Mouse (Mus musculus): ENCODE data around the gene Pcdh19. TPM values are rescaled to one million over a fixed set of nuclear protein-coding genes. Genes with fewer than 3 reads are reported as not detected.

The Pcdh19 gene
- polyA plus RNA-seq, 1 experiment from 2014 or later, result 14.9 TPM

DNA sequence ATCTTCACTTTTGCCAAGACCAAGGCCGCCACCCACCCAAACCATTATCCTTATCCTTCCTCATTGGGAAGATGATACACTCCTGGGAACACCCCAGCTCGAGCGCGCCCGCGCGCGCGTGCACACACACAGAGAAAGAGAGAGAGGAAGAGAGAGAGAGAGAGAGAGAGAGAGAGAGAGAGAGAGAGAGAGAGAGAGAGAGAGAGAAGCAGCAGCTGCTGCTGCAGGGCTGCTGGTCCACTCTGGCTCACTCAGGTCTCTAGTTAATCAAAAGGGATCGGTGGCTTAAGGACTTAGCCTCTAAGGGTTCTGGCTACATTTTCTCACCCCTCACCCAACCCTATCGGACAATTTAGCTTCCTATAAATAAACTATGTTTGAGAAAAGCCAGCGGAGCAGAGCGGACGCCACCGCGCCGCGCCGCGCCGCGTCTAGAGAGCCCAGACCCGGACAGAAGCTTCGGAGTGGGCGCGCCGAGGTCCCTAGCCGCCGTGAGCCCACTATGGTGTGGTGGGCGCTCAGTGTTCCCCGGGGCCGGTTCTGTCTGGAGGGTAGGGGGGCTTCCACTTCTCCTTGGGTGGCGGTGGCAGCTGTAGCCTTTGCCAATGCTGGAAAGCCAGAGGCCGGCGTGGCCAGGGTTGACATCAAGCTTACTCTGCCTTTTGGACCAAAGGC is 926 bp upstream of the Pcdh19 start:
- H3K27me3 ChIP-seq, result no peaks in the 10 kb centered on the region
- peak overlapping the region; percentile 87 for H3K27ac ChIP-seq (replicated peaks)
- peak overlapping the region; percentile 59 for H3K9ac ChIP-seq (replicated peaks)
- peak overlapping the region; percentile 81 for H3K4me2 ChIP-seq (replicated peaks)
- ATAC-seq (replicated peaks), result 0 out of 2 replicates have a peak, but pooled peaks have one; percentile 4
- no peaks in the 10 kb centered on the region for H3K36me3 ChIP-seq
- no peaks in the 10 kb centered on the region for H3K9me3 ChIP-seq
- H3K4me3 ChIP-seq, result peak overlapping the region; percentile 65
- 27% methylated on average over 35 of the region's 35 CpGs for WGBS
- peaks cover 19% of the 10 kb centered on the region; the same call in 1 of the 2 replicates for H3K4me1 ChIP-seq

DNA sequence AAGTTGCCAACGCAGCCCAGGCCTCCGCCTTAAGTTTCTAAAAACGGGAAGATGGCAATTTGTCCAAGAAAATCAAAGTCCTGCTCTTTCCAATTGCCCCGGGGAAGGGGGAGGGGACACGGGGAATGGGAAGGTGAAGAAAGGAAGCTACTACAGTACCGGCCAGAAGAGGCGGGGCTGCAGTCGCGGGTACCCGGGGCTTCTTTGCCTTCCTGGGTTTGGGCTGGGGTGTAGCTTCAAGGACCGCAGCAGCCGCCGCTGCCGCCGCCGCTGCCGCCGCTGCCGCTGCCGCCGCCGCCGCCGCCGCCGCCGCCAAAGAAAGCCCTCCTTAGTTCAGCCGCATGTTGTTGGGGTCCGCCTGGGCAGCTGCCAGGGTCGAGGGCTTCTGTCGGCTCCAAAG is 631 bp downstream of the Pcdh19 start:
- Histone ChIP-seq H3K4me1 (peaks cover 19% of the 10 kb centered on the region; the same call in 1 of the 2 replicates), H3K4me2 (replicated peaks) (peak overlapping the region; percentile 81), H3K27ac (replicated peaks) (peak overlapping the region; percentile 87), H3K36me3 (no peaks in the 10 kb centered on the region), H3K4me3 (peak overlapping the region; percentile 65), H3K9ac (replicated peaks) (peak overlapping the region; percentile 54), H3K9me3 (no peaks in the 10 kb centered on the region), H3K27me3 (no peaks in the 10 kb centered on the region)
- peak; percentile 17 for ATAC-seq (replicated peaks)
- 31% methylated on average over 31 of the region's 31 CpGs for WGBS

DNA sequence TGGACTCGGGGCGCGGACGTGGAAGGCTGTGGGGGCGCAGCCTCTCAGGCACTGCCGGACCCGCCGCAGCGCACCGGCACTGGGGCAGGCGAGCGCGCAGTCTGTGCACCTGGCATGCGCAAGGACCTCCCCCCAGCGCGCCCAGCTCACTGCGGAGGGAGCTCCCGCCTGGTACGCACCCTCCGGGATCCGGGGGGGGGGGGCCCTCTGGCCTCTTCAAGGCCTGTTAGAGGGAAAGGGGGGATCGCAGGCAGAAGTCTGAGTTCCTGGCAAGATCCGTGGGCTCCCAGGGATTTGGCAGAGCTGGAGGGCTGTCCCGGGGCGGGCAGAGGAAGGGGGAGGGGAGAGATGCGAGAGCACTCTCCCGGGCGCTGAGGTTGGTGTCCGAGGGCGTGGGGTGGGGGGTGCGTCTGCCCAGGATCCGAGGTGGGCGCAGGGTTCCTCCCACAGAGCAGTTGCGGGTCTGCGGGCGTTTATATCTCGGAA is 1.1 kb downstream of the Pcdh19 start:
- Histone ChIP-seq H3K36me3 (no peaks in the 10 kb centered on the region), H3K4me2 (replicated peaks) (peak overlapping the region; percentile 81), H3K4me3 (peak overlapping the region; percentile 65), H3K9me3 (no peaks in the 10 kb centered on the region), H3K27me3 (no peaks in the 10 kb centered on the region), H3K9ac (replicated peaks) (peak overlapping the region; percentile 54), H3K4me1 (peaks cover 23% of the 10 kb centered on the region; the same call in 1 of the 2 replicates), H3K27ac (replicated peaks) (peak overlapping the region; percentile 87)
- 33% methylated on average over 31 of the region's 37 CpGs for WGBS
- peak; percentile 36; the same call in 1 of the 2 replicates for ATAC-seq (replicated peaks)

DNA sequence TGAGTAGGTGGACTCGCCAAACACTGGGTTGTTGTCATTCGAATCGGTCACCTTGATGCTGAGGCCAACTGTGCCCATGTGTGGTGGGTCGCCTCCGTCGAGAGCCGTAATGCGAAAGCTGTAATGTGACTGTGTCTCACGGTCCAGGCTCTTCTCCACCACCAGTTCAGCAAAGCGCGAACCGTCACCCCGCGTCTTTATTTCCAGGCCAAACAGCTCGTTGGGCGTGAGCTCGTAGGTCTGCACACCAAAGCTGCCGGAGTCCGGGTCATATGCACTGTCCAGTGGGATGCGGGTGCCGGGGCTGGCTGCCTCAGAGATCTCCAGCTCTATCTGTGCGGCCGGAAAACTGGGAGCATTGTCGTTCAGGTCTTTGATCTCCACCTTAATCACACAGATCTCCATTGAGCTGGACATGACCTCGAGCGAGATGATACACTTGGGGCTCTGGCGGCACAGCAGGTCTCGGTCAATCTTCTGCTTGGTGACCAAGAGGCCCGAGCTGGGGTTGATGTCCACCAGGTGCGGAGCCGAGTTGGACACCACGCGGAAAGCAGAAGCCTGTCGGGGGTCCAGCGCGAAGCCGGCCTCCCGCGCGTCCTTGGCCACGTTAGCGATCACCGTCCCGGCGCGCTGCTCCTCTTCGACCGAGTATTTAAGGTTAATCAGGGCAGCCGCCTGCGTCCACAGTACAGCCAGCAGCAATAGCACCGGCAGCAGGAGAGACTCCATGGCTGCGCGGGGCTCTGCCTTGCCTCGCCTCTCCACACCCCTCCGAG is 2.1 kb downstream of the Pcdh19 start:
- Histone ChIP-seq H3K4me3 (peak overlapping the region; percentile 65), H3K36me3 (no peaks in the 10 kb centered on the region), H3K4me2 (replicated peaks) (peak overlapping the region; percentile 81), H3K27me3 (no peaks in the 10 kb centered on the region), H3K9ac (replicated peaks) (peak overlapping the region; percentile 54), H3K4me1 (peaks cover 25% of the 10 kb centered on the region; the same call in 1 of the 2 replicates), H3K9me3 (no peaks in the 10 kb centered on the region), H3K27ac (replicated peaks) (no peak overlapping the region)
- no peak for ATAC-seq (replicated peaks)
- 17% methylated on average over 55 of the region's 55 CpGs for WGBS

DNA sequence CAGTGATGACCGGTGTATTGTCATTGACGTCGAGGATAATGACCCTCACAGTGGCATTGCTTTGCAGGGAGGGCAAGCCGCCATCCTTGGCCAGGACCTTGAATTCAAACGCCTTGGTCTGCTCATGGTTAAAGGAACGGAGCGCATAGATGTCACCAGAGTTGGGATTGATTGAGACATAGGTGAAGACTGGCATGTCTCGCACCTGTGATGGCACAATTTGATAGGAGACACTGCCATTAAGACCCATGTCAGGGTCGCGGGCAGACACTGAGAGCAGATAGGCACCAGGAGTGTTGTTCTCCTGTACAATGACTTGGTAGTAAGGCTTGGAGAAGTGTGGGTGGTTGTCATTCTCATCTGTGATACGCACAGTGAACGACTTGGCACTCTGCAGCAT is 3.2 kb downstream of the Pcdh19 start:
- Histone ChIP-seq H3K27ac (replicated peaks) (no peak overlapping the region), H3K9ac (replicated peaks) (peak overlapping the region; percentile 24; the same call in 1 of the 2 replicates), H3K27me3 (no peaks in the 10 kb centered on the region), H3K36me3 (no peaks in the 10 kb centered on the region), H3K9me3 (no peaks in the 10 kb centered on the region), H3K4me3 (peak overlapping the region; percentile 65), H3K4me2 (replicated peaks) (peak overlapping the region; percentile 81), H3K4me1 (peaks cover 26% of the 10 kb centered on the region; the same call in 1 of the 2 replicates)
- 35% methylated on average over 12 of the region's 12 CpGs for WGBS
- no peak for ATAC-seq (replicated peaks)

DNA sequence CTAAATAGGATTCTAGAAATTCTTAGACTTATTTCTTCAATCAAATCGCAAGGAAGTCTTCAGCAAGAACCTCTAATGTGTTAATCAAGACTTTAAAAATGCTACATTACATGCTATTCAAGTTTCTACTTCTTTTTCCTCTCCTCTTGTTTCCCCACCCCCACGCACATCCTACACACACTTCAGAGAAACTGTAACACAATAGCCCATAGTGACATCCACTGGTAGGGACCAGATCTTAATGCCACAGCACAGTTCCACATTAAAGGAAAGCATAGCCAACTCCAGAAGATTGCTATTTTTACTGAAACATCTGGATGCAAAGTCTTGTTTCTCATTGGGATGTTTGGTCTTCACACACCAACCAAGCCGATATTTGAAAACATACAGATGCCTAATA is 4.8 kb downstream of the Pcdh19 start:
- Histone ChIP-seq H3K4me1 (peaks cover 27% of the 10 kb centered on the region; the same call in 1 of the 2 replicates), H3K4me2 (replicated peaks) (peak overlapping the region; percentile 81), H3K9me3 (no peaks in the 10 kb centered on the region), H3K27ac (replicated peaks) (no peak overlapping the region), H3K27me3 (no peaks in the 10 kb centered on the region), H3K9ac (replicated peaks) (no peak overlapping the region), H3K36me3 (no peaks in the 10 kb centered on the region), H3K4me3 (peak overlapping the region; percentile 65)
- WGBS, result 35% methylated on average over 3 of the region's 3 CpGs
- no peak for ATAC-seq (replicated peaks)

DNA sequence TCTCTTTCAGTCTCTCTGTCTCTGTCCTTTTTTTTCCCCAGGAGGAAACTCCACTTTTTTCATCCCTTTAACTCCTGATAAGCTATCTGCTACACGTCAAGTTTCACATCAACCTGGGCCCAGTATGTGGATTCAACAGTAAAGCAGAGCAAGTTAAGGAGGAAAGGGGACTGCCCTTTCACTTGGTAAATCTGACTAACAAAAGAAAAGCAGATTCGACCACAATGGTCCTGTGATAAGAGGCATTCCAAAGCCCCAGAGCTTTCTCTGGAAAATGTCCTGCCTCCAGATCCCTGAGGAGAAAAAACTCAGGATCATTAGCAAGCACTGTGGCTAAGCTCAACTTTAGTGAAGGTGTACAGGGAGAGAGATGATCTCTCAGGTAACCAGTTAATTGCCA is 13.7 kb downstream of the Pcdh19 start:
- no peak for ATAC-seq (replicated peaks)
- no peaks in the 10 kb centered on the region for H3K4me1 ChIP-seq
- H3K27ac ChIP-seq (replicated peaks), result no peak overlapping the region
- no peaks in the 10 kb centered on the region for H3K9me3 ChIP-seq
- no peaks in the 10 kb centered on the region for H3K27me3 ChIP-seq
- no peak overlapping the region for H3K9ac ChIP-seq (replicated peaks)
- H3K36me3 ChIP-seq, result no peaks in the 10 kb centered on the region
- H3K4me3 ChIP-seq, result no peak overlapping the region
- no peak overlapping the region for H3K4me2 ChIP-seq (replicated peaks)
- 14% methylated on average over 2 of the region's 2 CpGs for WGBS

DNA sequence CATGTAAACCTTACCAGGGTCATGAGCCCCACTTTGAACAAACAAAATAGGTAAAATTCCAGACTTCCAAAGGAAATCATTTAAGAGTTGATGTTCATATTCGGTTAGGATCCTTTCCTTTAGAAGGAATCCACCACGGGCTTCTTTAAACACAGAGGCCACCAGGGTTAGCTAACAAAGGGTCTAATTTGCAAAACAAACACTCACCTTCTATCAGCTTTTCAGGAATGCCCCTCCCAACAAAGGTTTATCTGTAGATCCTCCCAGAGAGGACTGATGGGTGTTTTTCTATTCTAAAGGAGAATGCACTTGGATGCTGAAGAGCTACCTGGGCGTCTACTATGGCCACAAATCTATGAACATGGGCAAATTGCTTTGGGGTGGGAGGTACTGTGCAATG is 15.0 kb downstream of the Pcdh19 start:
- WGBS, result 25% methylated on average over 3 of the region's 3 CpGs
- no peak for ATAC-seq (replicated peaks)
- Histone ChIP-seq H3K4me3 (no peak overlapping the region), H3K9me3 (no peaks in the 10 kb centered on the region), H3K27ac (replicated peaks) (no peak overlapping the region), H3K4me2 (replicated peaks) (no peak overlapping the region), H3K4me1 (no peaks in the 10 kb centered on the region), H3K36me3 (no peaks in the 10 kb centered on the region), H3K27me3 (no peaks in the 10 kb centered on the region), H3K9ac (replicated peaks) (no peak overlapping the region)

DNA sequence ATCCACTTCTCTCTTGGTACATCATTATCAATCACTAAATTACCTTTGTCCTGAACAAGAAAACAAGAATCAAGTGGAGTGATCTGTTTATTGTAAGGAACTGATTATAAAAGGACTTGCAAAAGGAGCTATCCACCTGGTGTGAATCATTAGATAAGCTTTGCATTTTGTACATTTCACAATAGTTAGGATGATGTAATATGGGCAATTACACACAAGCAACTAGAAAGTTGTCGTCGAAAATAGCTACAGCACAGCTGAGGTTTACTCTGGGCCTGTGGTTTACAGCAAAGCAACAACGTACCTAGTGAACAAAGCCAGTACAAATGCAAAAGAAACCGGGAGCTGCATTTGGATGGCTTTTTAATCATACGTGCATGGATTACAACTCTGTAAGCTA is 28.7 kb downstream of the Pcdh19 start:
- no peaks in the 10 kb centered on the region for H3K9me3 ChIP-seq
- H3K4me1 ChIP-seq, result peaks cover 6% of the 10 kb centered on the region
- no peak for ATAC-seq (replicated peaks)
- H3K27ac ChIP-seq (replicated peaks), result no peak overlapping the region
- H3K36me3 ChIP-seq, result no peaks in the 10 kb centered on the region
- 43% methylated on average over 5 of the region's 5 CpGs for WGBS
- H3K4me3 ChIP-seq, result no peak overlapping the region
- H3K27me3 ChIP-seq, result no peaks in the 10 kb centered on the region
- no peak overlapping the region for H3K9ac ChIP-seq (replicated peaks)
- H3K4me2 ChIP-seq (replicated peaks), result no peak overlapping the region

DNA sequence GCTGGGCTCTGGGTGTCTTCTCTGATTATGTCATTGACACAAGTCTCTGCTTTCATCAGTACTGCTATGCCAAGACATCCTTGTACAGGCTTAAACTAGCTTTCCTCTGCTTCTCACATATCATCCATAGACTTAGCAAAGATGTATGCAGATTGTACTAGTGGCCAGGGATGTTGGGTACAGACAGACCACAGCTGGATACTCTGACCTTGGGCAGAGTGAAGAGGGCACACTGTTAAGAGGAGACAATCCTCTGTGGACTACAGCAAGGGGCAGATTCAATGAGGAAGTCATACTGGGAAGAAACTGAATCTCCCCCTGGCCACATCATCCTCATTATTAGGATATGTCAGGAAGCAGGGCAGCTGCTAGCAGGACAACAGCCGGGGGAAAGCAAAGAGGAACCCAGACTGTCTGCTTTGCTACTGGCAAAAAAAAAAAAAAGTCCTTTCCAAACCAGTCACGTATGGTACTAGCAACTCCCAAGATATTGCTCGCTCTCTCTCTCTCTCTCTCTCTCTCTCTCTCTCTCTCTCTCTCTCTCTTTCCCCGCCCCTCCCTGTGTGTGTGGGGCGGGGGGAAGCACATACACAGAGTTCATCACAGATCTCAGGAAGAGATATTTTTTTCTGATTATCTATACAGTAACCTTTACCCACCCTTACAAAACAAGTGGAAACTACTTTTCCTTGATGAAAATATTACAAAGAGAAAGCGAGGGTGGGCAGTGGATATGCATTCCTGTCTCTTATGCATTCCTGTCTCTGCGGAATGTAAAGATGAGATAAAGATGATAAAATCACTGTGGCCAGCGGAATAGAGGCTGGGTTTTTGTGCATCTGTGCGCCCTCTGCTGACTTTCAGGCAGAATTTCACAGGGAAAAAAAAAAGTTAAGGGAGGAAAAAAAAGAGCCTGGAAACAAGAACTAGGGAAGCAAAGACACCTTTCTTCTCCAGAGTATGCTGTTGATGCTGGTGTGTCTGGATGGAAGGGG is 31.2 kb downstream of the Pcdh19 start:
- Histone ChIP-seq H3K9ac (replicated peaks) (no peak overlapping the region), H3K27ac (replicated peaks) (no peak overlapping the region), H3K36me3 (no peaks in the 10 kb centered on the region), H3K4me3 (no peak overlapping the region), H3K4me2 (replicated peaks) (0 out of 2 replicates have a peak overlapping the region, but pooled peaks have one; percentile 15), H3K9me3 (no peaks in the 10 kb centered on the region), H3K27me3 (no peaks in the 10 kb centered on the region), H3K4me1 (peaks cover 6% of the 10 kb centered on the region)
- WGBS, result 16% methylated on average over 8 of the region's 9 CpGs
- 0 out of 2 replicates have a peak, but pooled peaks have one; percentile 21 for ATAC-seq (replicated peaks)

DNA sequence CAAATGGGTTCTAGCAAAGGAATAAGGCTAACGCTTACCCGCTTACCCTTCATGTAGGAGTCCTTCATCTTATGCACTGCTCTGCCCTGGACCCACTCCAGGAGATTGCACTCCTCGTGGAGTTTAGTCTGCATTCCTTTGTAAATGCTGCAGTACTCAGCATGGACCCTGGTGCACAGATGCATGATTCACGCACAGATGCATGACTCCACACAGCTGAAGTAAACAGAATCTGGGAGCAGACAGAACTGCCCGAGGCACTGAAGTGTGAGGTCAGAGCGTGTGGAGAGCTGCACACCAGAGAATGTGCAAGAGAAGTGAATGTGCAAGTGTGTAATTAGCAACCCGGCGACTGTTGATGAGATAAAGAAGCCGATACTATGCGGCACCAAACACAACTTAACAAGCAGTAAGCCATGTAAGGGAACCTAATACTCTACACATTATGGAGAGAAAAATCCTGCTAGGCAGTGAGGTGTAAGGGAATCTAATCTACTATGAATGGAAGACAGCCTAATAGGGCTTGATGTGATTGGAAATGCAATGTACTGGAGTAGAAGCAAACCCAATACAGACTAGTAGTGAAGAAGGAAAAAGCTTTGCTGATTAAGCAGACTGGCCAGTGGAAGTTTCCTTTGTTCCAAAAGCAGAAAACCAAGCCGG is 32.8 kb downstream of the Pcdh19 start:
- Histone ChIP-seq H3K4me2 (replicated peaks) (no peak overlapping the region), H3K4me1 (peaks cover 6% of the 10 kb centered on the region), H3K4me3 (no peak overlapping the region), H3K27ac (replicated peaks) (no peak overlapping the region), H3K36me3 (no peaks in the 10 kb centered on the region), H3K9ac (replicated peaks) (no peak overlapping the region), H3K27me3 (no peaks in the 10 kb centered on the region), H3K9me3 (no peaks in the 10 kb centered on the region)
- 31% methylated on average over 11 of the region's 11 CpGs for whole genome bisulfite sequencing
- ATAC-seq (replicated peaks), result peak; percentile 76
